Mouse (Mus musculus): ENCODE measurements at regions not wholly inside any gene's neighbourhood (a gene's known extent, or its start where the extent isn't known, plus 50 kb on each side); places are given as distances from the start of the nearest gene placed in this dataset.

GRCm38 (mm10) chr10:99620489-99620888 is 139.0 kb downstream of the Csl start:
- TF ChIP-seq CTCF (IDR thresholded peaks at IDR 0.05; ENCODE audit: low read depth, low read length), result no peak
- TF ChIP-seq GATA2 (IDR thresholded peaks at IDR 0.05; ENCODE audit: borderline replicate concordance, low read depth, low read length), result no peak
